Mouse (Mus musculus): ENCODE data around the gene Abcc9. TPM values are rescaled to one million over a fixed set of nuclear protein-coding genes. Genes with fewer than 3 reads are reported as not detected.
"Not testable (repeated sequence)": the region's sequence is repeated elsewhere in the genome, so short reads cannot be mapped to it uniquely, and the experiment has no call there.

Abcc9 gene
- polyA plus RNA-seq, 1 experiment from 2014 or later: 3.4 TPM

DNA sequence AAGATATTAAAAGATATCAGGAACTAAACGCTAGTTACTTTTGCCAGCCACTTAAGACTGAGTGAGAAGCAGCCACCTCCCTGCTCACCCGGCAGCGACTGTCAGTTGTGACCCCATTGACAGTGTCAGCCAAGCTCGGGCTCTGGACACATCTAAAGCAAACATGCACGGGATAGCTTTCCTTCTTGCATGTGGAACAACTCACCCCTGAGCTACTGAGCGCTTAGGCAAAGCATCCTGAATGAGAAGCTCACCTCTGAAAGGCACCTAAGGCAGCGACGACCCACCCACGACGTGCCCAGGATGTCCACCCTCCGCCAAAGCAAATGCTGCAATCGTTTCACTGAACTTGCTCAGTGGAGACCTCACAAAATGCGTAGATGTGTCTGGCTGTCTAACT lies 954 bp downstream of the Abcc9 start:
- WGBS: 76% methylated on average over 13 of the region's 13 CpGs
- no peak overlapping the region for H3K27ac ChIP-seq
- H3K9ac ChIP-seq: no peak overlapping the region
- H3K4me1 ChIP-seq: peaks cover 9% of the 10 kb centered on the region; the same call in 1 of the 2 replicates
- H3K36me3 ChIP-seq: no peaks in the 10 kb centered on the region
- no peaks in the 10 kb centered on the region for H3K9me3 ChIP-seq
- H3K4me2 ChIP-seq: no peak overlapping the region
- ATAC-seq (ENCODE audit: insufficient number of reproducible peaks, low FRiP score, low TSS enrichment, low read depth): no peak
- no peak overlapping the region for H3K4me3 ChIP-seq
- H3K27me3 ChIP-seq: no peaks in the 10 kb centered on the region

DNA sequence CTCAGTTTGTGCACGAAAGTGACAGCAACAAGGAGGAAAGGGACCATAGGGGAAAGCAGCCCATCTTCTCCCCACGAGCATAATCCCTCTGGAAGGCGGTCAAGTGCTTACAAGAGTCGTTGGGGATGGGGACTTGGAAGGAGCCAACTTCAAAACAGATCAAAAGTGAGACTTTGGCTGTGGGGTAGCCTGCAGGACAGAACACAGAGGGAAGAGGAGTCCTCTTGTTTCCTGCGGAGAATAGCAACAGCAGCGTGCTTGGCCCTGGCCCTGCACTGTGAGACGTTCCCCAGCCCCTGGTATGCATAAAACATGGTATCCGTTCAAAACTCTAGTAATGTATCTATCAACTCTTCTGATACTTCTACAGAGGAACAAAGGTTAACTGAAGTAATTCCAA lies 1.4 kb downstream of the Abcc9 start:
- Histone ChIP-seq H3K4me2 (no peak overlapping the region), H3K4me1 (peaks cover 9% of the 10 kb centered on the region; the same call in 1 of the 2 replicates), H3K36me3 (no peaks in the 10 kb centered on the region), H3K9me3 (no peaks in the 10 kb centered on the region), H3K27me3 (no peaks in the 10 kb centered on the region), H3K4me3 (no peak overlapping the region), H3K27ac (no peak overlapping the region), H3K9ac (no peak overlapping the region)
- WGBS: 63% methylated on average over 8 of the region's 8 CpGs
- no peak for ATAC-seq (ENCODE audit: insufficient number of reproducible peaks, low FRiP score, low TSS enrichment, low read depth)

DNA sequence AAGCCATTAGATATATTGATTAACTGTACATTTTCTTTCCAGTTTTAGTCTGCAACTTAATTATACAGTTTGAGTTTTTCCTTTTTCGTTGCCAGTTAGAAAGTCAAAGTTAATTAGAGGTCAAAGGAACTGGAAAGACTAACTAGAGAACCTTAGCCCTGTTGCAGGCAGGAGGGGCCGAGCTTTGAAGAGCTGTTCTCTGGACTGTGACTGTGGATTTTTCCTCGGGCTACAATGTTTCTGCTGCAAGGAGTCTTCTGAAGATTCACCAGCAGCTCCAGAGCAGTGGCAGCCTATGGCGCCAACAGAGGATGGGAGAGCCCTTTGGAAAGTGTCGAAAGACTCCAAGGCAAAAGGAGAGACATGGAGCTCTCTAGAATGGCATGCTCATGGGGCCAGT lies 10.0 kb downstream of the Abcc9 start:
- WGBS: 70% methylated on average over 5 of the region's 5 CpGs
- no peak overlapping the region for H3K4me2 ChIP-seq
- H3K9ac ChIP-seq: no peak overlapping the region
- H3K4me3 ChIP-seq: no peak overlapping the region
- no peaks in the 10 kb centered on the region for H3K27me3 ChIP-seq
- H3K36me3 ChIP-seq: no peaks in the 10 kb centered on the region
- ATAC-seq (ENCODE audit: insufficient number of reproducible peaks, low FRiP score, low TSS enrichment, low read depth): no peak
- no peaks in the 10 kb centered on the region for H3K9me3 ChIP-seq
- no peak overlapping the region for H3K27ac ChIP-seq
- H3K4me1 ChIP-seq: no peaks in the 10 kb centered on the region

DNA sequence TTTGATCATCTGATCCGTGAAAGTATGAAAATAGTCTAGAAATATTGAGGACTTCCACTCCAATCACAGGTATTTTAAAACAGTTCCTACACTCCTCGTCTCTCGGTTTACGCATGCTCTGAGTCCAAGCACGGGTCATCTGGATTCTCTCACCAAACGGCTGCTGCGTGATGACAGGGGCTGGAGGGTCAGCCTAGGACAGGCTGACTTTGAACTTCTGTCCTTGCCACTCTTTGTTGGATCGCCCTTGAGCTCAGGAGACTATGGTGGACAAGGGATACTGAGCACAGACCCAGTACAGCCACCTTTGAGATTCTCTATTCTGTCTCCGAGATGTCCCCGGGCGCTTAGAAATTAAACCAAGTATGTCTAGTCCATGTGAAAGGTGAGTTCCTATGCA lies 12.4 kb downstream of the Abcc9 start:
- Histone ChIP-seq H3K4me3 (no peak overlapping the region), H3K9me3 (no peaks in the 10 kb centered on the region), H3K36me3 (no peaks in the 10 kb centered on the region), H3K4me2 (no peak overlapping the region), H3K4me1 (no peaks in the 10 kb centered on the region), H3K9ac (no peak overlapping the region), H3K27ac (no peak overlapping the region), H3K27me3 (no peaks in the 10 kb centered on the region)
- ATAC-seq (ENCODE audit: insufficient number of reproducible peaks, low FRiP score, low TSS enrichment, low read depth): no peak
- WGBS: 70% methylated on average over 11 of the region's 11 CpGs

DNA sequence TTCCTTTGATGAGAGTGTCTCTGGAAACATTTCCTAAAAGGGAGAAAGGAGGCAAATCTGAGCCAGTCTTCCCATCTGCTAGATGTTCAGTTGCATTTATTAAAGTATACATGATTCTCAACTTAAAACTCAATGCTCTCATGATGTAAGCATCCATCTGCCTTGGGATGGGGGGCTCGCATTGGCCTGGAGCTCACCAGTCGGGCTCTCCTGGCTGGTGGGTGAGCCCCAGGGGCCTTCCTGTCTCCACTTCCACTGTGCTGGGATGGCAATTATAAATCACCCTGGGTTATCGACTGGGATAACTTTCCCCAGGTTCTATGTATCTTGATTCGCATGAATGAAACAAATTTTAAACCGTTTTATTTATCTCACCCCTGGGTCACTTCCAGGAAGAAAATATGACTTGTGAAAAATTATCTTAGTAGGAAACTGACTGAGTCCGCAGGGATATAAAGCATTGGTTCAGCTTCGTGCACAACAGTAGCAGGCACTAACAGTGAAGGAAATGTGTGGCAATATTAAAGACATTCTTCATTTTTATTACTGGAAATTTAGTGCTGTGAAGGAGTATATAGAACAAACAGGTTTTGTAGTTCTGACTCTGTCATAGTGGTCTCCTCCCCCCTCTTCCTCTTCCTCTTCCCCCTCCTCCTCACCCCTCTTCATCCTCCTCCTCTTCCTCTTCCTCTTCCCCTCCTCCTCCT lies 19.0 kb downstream of the Abcc9 start:
- Histone ChIP-seq H3K27me3 (no peaks in the 10 kb centered on the region), H3K4me2 (no peak overlapping the region), H3K9me3 (no peaks in the 10 kb centered on the region), H3K27ac (no peak overlapping the region), H3K4me1 (no peaks in the 10 kb centered on the region), H3K4me3 (no peak overlapping the region), H3K36me3 (no peaks in the 10 kb centered on the region), H3K9ac (no peak overlapping the region)
- ATAC-seq (ENCODE audit: insufficient number of reproducible peaks, low FRiP score, low TSS enrichment, low read depth): no peak
- 57% methylated on average over 7 of the region's 7 CpGs for WGBS

DNA sequence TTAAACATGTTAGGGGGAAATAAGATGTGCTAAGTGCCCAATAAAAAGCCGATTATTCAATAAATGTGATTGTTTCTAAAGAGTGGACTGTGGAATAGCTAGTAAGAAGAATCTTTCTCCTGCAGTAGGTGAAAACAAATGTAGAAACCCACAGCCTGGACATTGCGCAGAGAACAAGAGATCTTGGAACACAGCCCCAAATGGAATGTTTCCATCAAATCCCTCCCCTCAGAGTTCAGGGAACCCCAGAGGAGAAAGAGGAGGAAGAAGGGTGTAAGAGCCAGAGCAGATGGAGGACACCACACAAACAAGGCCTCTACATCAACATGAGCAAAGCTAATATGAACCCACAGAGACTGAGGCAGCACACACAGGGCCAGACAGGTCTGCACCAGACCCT lies 32.1 kb downstream of the Abcc9 start:
- Histone ChIP-seq H3K4me1 (no peaks in the 10 kb centered on the region), H3K9ac (no peak overlapping the region), H3K27me3 (no peaks in the 10 kb centered on the region), H3K4me3 (no peak overlapping the region), H3K4me2 (no peak overlapping the region), H3K27ac (no peak overlapping the region), H3K36me3 (no peaks in the 10 kb centered on the region), H3K9me3 (no peaks in the 10 kb centered on the region)
- ATAC-seq (ENCODE audit: insufficient number of reproducible peaks, low FRiP score, low TSS enrichment, low read depth): no peak
- 74% methylated on average over 2 of the region's 2 CpGs for whole genome bisulfite sequencing

DNA sequence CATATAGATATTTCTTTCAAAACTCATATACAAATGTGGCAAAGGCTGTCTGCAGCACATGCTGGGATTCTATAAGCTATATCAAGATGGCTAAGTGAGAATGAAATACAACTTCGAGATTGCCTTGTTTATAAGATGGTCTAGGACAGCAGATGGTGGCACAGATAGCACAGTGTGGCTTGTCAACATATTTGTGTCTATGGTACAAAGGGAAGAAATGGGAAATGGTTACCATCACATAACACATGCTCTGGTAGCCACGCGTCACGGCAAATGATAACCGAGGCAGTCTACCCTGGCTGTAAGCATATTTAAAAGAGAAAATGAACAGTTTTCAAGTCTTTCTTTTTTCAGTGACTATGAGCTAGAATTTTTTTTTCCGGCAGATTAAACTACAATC lies 32.8 kb downstream of the Abcc9 start:
- ATAC-seq (ENCODE audit: insufficient number of reproducible peaks, low FRiP score, low TSS enrichment, low read depth): no peak
- Histone ChIP-seq H3K4me2 (no peak overlapping the region), H3K4me1 (no peaks in the 10 kb centered on the region), H3K9me3 (no peaks in the 10 kb centered on the region), H3K27ac (no peak overlapping the region), H3K4me3 (no peak overlapping the region), H3K27me3 (no peaks in the 10 kb centered on the region), H3K36me3 (no peaks in the 10 kb centered on the region), H3K9ac (no peak overlapping the region)
- WGBS: 91% methylated on average over 6 of the region's 6 CpGs

DNA sequence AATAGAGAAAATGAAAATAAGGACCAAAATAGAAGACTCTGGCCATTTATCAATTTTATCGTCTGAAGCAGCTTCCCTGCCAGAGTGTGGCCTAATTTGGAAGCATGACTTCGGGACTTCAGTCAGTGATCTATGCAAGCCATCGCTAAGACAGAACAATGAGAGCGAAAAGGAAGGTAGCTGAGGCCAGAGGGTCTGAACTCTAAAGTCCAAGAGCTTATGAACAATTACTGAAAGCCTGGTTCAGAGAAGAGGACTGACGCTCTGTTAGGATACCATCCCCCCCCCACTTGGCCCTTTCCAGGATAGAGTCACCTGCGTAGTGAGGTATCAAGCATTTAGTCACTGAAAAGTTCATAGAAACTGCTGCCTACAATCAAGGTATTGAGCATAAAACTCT lies 33.3 kb downstream of the Abcc9 start:
- H3K27me3 ChIP-seq: no peaks in the 10 kb centered on the region
- H3K27ac ChIP-seq: no peak overlapping the region
- ATAC-seq (ENCODE audit: insufficient number of reproducible peaks, low FRiP score, low TSS enrichment, low read depth): no peak
- no peaks in the 10 kb centered on the region for H3K36me3 ChIP-seq
- H3K4me3 ChIP-seq: no peak overlapping the region
- no peaks in the 10 kb centered on the region for H3K9me3 ChIP-seq
- no peak overlapping the region for H3K9ac ChIP-seq
- WGBS: 81% methylated on average over 6 of the region's 6 CpGs
- H3K4me1 ChIP-seq: no peaks in the 10 kb centered on the region
- no peak overlapping the region for H3K4me2 ChIP-seq

DNA sequence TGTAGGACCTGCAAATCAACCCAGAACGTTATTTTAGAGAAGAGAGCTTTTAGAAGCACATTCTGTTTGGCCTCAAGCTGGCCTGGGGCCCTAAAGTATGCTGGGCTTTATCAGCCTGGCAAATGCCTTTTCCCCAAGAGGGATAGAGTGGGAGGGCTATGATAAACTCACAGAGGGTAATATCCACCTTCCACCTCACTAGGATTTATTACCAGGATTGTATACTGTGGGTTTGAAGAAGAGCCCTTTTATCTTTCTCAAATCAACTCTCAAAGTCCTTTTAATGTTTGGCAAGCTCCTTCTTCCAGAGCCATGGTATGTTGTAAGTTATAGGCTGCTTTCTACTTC lies 33.7 kb downstream of the Abcc9 start:
- no peak overlapping the region for H3K4me3 ChIP-seq
- H3K9ac ChIP-seq: no peak overlapping the region
- H3K36me3 ChIP-seq: no peaks in the 10 kb centered on the region
- H3K27ac ChIP-seq: no peak overlapping the region
- no peaks in the 10 kb centered on the region for H3K9me3 ChIP-seq
- no peaks in the 10 kb centered on the region for H3K4me1 ChIP-seq
- ATAC-seq (ENCODE audit: insufficient number of reproducible peaks, low FRiP score, low TSS enrichment, low read depth): no peak
- H3K4me2 ChIP-seq: no peak overlapping the region
- H3K27me3 ChIP-seq: no peaks in the 10 kb centered on the region
- 16% methylated on average over 1 of the region's 1 CpGs for WGBS

DNA sequence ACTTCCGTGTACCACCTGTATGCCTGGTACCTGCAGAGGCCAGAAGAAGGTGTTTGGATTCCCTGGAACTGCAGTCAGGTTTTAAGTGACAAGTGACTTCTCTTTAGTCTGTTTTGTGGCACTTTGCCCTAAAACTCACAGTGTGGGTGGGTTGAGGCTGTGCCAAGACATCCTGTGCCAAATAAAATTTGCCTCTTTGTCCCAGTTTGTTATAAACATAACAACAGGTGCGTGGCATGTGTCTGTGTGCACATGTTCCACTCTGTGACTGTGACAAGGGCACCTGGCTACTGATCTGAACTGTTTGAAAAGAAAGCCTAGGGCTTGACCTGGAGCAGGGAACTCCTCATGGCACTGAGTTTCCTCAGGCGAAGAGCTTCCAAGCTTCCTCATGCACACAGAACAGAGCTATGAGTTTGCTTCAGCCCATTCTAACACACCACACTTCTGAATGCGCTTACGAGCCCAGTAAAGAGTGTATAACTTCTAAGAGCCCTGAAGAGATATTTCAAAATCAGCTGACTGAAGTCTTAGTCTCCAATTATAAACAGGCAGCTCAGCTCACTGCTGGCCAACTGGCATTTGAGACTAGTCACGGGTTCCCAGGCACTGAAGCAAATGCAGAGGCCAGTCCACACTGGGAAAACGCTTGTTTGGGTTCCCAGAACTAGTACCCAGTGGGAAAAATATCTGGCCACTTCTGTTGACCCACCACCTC lies 34.3 kb downstream of the Abcc9 start:
- WGBS: 71% methylated on average over 7 of the region's 7 CpGs

DNA sequence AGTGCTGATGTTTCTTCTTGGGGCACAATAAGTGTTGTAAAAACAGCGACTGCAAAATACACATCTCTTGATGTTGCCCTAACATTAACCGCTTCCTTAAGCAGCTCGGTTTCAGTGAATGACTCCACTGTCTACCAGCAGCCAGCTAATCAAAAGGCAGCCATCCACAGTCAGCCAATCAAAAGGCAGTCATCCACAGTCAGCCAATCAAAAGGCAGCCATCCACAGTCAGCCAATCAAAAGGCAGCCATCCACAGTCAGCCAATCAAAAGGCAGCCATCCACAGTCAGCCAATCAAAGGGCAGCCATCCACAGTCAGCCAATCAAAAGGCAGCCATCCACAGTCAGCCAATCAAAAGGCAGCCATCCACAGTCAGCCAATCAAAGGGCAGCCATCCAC lies 40.1 kb downstream of the Abcc9 start:
- H3K9ac ChIP-seq; H3K9me3 ChIP-seq; H3K4me1 ChIP-seq; H3K27me3 ChIP-seq; H3K27ac ChIP-seq; H3K4me3 ChIP-seq; H3K4me2 ChIP-seq; H3K36me3 ChIP-seq; ATAC-seq (ENCODE audit: insufficient number of reproducible peaks, low FRiP score, low TSS enrichment, low read depth): not testable (repeated sequence)
- WGBS: 91% methylated on average over 3 of the region's 3 CpGs

More for the DNA sequence above, 34.3 kb downstream of the Abcc9 start:
- no peak overlapping the region for H3K27ac ChIP-seq
- no peak overlapping the region for H3K4me2 ChIP-seq
- no peaks in the 10 kb centered on the region for H3K4me1 ChIP-seq
- no peak for ATAC-seq (ENCODE audit: insufficient number of reproducible peaks, low FRiP score, low TSS enrichment, low read depth)
- no peaks in the 10 kb centered on the region for H3K27me3 ChIP-seq
- H3K9me3 ChIP-seq: no peaks in the 10 kb centered on the region
- H3K4me3 ChIP-seq: no peak overlapping the region
- no peak overlapping the region for H3K9ac ChIP-seq
- H3K36me3 ChIP-seq: no peaks in the 10 kb centered on the region

DNA sequence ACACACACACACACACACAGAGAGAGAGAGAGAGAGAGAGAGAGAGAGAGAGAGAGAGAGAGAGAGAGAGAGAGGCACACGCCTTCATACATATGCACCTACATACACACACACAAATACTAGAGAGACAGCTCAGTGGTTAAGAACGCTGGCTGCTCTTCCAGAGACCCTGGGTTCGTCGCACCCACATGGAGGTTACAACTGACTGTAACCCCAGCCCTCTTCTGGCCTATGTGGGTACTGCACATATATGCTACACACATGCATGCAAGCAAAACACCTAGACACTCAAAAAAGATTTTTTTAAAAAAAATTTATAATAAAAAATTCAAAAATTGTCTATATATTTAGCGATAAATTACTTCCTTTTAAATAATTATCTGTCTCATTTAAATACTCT lies 43.1 kb downstream of the Abcc9 start:
- no peaks in the 10 kb centered on the region for H3K4me1 ChIP-seq
- WGBS: 60% methylated on average over 5 of the region's 5 CpGs

More for the DNA sequence above, 43.1 kb downstream of the Abcc9 start:
- no peak overlapping the region for H3K9ac ChIP-seq
- no peak overlapping the region for H3K4me3 ChIP-seq
- no peak overlapping the region for H3K27ac ChIP-seq
- H3K9me3 ChIP-seq: no peaks in the 10 kb centered on the region
- no peak for ATAC-seq (ENCODE audit: insufficient number of reproducible peaks, low FRiP score, low TSS enrichment, low read depth)
- H3K36me3 ChIP-seq: no peaks in the 10 kb centered on the region
- H3K4me2 ChIP-seq: no peak overlapping the region
- H3K27me3 ChIP-seq: no peaks in the 10 kb centered on the region
